Mouse (Mus musculus): ENCODE data around the gene Gm5478.
A peak's percentile ranks its signal among the peaks of the same experiment; 100 is the strongest.
"Not testable (repeated sequence)": the region's sequence is repeated elsewhere in the genome, so short reads cannot be mapped to it uniquely, and the experiment has no call there.

The Gm5478 gene

DNA sequence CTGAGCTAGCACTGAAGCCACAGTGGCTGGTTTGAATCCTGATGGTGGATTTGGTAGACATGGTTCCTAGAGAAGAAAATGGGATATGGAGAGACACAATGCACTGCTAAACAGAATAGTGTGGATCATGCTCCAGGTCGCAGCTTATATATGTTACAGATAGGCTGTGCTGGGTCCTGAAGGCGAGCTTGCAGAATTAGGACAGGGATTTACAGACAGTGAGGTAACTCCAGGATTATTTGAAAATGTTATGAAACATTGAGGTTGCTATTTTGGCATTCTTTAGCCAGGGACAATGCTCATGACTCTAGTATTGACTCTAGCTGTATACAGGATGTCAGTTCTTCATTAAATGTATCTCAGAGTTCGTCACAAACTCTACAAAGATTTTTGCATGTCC is at the start of gene Gm5478:
Gene Gm5478 (minus strand): TSS at position 101 of the 400 bp plus-strand sequence.
- DNase-seq, result no peak

DNA sequence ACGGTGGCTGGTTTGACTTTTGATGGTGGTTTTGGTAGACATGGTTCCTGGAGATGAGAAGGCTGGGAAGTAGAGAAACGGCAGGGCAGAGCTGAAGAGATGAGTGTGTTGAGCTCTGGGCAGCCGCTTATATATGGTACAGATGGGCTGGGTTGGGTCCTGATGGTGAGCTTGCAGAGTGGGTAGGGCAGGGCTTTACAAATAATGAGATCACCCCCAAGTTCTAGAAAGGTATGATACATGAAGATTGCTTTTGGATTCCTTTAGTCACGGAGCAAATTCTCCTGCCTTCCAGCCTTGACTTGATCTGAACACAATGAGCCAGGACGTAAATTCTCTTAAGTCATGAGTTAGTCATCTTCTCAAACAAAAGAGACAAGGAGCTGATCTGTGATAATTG is 47.0 kb upstream of the Gm5478 start, which contains the start of gene Krt6a:
Gene Krt6a (minus strand): TSS at position 101 of the 400 bp plus-strand sequence.
- no peak for DNase-seq

GRCm38 (mm10) chr15:101690460-101690859 is 43.3 kb upstream of the Gm5478 start:
- not testable (repeated sequence) for DNase-seq

DNA sequence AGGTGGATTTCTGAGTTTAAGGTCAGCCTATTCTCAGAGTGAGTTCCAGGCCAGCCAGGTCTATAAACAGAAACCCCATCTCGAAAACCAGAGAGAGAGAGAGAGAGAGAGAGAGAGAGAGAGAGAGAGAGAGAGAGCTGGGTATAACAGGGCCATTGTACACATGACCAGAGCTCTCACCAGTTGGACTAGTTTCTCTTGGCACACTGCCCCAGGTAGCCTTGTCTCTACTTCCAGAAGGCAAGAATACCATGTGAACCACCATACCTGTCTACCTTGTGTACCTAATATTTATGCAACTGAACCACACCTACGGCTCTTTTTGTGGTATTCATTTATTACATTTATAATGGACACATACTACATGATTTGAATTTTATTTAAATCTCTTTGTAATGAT is 41.0 kb upstream of the Gm5478 start:
- DNase-seq, result no peak

DNA sequence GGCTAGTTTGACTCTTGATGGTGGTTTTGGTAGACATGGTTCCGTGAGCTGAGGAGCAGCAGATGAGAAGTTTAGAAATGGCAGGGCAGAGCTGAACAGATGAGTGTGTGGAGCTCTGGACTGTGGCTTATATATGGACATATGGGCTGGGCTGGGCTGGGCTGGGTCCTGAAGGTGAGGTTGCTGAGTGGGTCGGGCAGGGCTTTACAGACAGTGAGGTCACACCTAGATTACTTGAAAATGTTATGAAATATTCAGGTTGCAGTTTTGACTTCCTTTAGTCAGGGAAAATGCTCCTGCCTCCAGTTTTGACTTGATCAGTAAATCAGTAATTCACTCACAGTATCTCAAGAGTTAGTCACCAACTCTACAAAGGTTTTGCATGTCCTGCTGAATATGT is 33.0 kb upstream of the Gm5478 start, which contains the start of gene Krt6b:
Gene Krt6b (minus strand): TSS at position 101 of the 400 bp plus-strand sequence.
- DNase-seq, result no peak

DNA sequence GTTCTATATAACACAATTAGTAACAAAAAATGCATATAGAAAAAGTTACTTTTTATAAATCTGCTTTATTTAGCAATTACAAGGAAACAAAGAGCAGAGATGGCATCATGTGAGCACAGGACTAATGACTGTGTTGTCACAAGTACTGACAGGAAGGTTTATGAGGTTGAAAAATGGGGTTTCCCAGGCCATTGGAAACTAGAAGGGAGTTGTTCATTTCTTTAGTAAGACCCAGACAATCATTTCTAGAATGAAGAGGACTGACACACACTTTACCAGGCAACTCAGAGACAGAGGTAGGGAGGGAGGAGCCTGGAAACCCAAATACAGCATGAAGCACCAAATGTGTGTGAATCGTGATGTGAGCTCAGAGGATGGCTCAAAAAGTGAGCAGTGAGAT is 28.8 kb upstream of the Gm5478 start:
- no peak for DNase-seq

- DNase-seq, result peak; percentile 44 to 66
Observed at GRCm38 (mm10) chr15:101652736-101653265, 5.6 kb upstream of the Gm5478 start.

GRCm38 (mm10) chr15:101627884-101628283 is 19.3 kb downstream of the Gm5478 start, which contains the start of gene Gm5414:
TSS of gene Gm5414 (minus strand) at chr15:101628188.
- DNase-seq, result no peak

GRCm38 (mm10) chr15:101599123-101599522 is 48.1 kb downstream of the Gm5478 start:
- DNase-seq, result no peak

All from cerebellum, postnatal 25 days (tissue).